Mouse (Mus musculus) lung, postnatal 0 days (tissue): ENCODE data around the gene March8. TPM values are rescaled to one million over a fixed set of nuclear protein-coding genes. Genes with fewer than 3 reads are reported as not detected.

Experiments used
- ATAC-seq: fragments of 200-750 bp; cut with Nextera tagmentation; 2 replicates; pipeline ENCODE4 v1.8.0; 2017; ENCODE audit warnings: moderate library complexity
- DNase-seq: peaks from one replicate; pipeline ENCODE4 v3.0.0-alpha.2; 2016; ENCODE audit warnings: low spot score
- H3K27ac ChIP-seq: fragments of 300-500 bp; sonication (generic); 2 replicates; pipeline ENCODE4 v1.5.1; 2014; ENCODE audit warnings: antibody characterized with exemption, mild to moderate bottlenecking, low read length, mixed read lengths
- H3K27me3 ChIP-seq: fragments of 300-500 bp; sonication (generic); replicated peaks from 2 replicates; pipeline ENCODE4 v1.6.1; 2014; ENCODE audit warnings: low read length, mixed read lengths; ENCODE audit not compliant: insufficient read depth
- H3K36me3 ChIP-seq: fragments of 300-500 bp; sonication (generic); 2 replicates; pipeline ENCODE4 v1.6.1; 2014; ENCODE audit warnings: low read length, mixed read lengths; ENCODE audit not compliant: insufficient read depth
- H3K4me1 ChIP-seq: fragments of 300-500 bp; sonication (generic); 2 replicates; pipeline ENCODE4 v1.6.1; 2014; ENCODE audit warnings: antibody characterized with exemption, low read depth, low read length, mixed read lengths; ENCODE audit not compliant: insufficient read depth
- H3K4me2 ChIP-seq: fragments of 300-500 bp; sonication (generic); replicated peaks from 2 replicates; pipeline ENCODE4 v1.6.1; 2014; ENCODE audit warnings: low read depth, mild to moderate bottlenecking, low read length, moderate library complexity, mixed read lengths
- H3K4me3 ChIP-seq: fragments of 300-500 bp; sonication (generic); 2 replicates; pipeline ENCODE4 v1.5.1; 2014; ENCODE audit warnings: low read depth, low read length
- H3K9ac ChIP-seq: fragments of 300-500 bp; sonication (generic); replicated peaks from 2 replicates; pipeline ENCODE4 v1.6.1; 2014; ENCODE audit warnings: low read depth, mild to moderate bottlenecking
- H3K9me3 ChIP-seq: fragments of 300-500 bp; sonication (generic); 2 replicates; pipeline ENCODE4 v1.6.1; 2016; ENCODE audit warnings: low read length, mixed read lengths
- CTCF ChIP-seq: IDR thresholded peaks from 2 replicates; pipeline ENCODE4 v1.5.1; 2016; ENCODE audit warnings: antibody characterized with exemption, mild to moderate bottlenecking
- EP300 ChIP-seq: IDR thresholded peaks from 2 replicates; pipeline ENCODE4 v1.6.1; 2016; ENCODE audit warnings: antibody characterized with exemption, mild to moderate bottlenecking, control low read depth
- WGBS: fragments of 180-500 bp; shearing (Covaris S2); extraction: QIAGEN DNeasy Blood & Tissue Kit; methylation state at CpG from one replicate; pipeline ENCODE4 v1.1.7; 2014; 5-methylcytosine and 5-hydroxymethylcytosine counted together
- polyA plus RNA-seq: library from polyadenylated mRNA; unstranded; fragments of >200 nt; fragmentation: Nextera tagmentation; extraction: Ambion mirVana; gene quantifications from 2 replicates; pipeline ENCODE4 v1.2.1, GENCODE M21; 2015

The March8 gene
- polyA plus RNA-seq, 1 experiment from 2014 or later = 26.4 TPM

DNA sequence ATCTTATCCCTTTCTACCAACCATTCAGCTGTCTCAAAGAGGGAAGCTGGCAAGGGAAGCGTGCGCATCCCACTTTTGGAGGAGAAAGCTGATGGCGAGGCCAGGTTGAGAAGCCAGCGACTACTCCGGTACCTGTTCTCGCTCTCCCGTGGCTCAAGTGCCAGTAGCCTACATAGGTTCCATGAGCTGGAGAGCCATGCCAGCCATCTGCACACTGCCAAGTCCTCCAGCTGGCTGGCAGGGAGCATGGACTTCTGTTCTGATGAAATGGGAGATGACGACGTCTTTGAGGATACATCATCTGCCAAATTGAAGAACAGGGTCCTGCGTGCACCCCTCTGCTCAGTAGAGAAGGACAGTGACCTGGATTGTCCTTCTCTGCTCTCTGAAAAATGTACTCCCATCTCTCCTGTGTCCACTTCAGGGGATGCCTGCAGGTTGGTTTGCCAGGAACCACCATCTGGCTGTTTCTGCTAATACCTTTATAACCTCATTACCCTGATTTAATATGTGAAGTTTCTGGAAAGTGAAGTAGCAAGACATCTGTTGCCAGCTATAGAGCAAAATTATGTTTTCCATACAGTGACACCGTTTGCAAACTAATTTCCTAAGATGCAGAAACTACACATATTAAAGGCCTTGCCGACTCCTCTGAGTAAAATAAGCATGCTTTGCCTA lies 64.1 kb downstream of the March8 start:
- H3K27ac ChIP-seq = no peak overlapping the region
- 93% methylated on average over 12 of the region's 12 CpGs for WGBS
- no peaks in the 10 kb centered on the region for H3K27me3 ChIP-seq
- TF ChIP-seq EP300 = no peak
- no peak for TF ChIP-seq CTCF
- no peak overlapping the region for H3K9ac ChIP-seq
- H3K4me1 ChIP-seq = no peaks in the 10 kb centered on the region
- ATAC-seq = no peak
- no peaks in the 10 kb centered on the region for H3K9me3 ChIP-seq
- no peak overlapping the region for H3K4me2 ChIP-seq
- H3K4me3 ChIP-seq = no peak overlapping the region
- no peak for DNase-seq
- H3K36me3 ChIP-seq = peaks cover 4% of the 10 kb centered on the region; the same call in 1 of the 2 replicates

DNA sequence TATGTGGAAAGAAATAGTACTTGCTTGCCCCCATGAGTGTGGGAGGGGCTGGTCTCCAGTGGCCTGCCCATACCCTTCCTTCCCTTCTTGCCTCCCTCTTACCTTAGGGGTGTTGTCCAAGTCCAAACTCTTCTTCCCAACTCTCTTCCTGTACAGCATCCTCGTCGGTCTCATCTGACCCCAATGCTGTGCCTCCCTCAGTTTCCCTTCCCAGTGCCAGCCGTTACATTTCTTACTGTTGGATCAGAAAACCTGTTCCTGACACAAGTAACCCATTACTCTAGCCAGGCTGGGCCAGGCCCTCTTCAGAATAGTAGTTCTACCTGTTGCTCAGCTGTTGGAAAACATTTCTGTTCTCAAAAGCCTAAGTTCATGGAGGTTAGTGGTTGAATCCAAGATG lies 64.6 kb downstream of the March8 start:
- no peak for ATAC-seq
- Histone ChIP-seq H3K9ac (no peak overlapping the region), H3K27me3 (no peaks in the 10 kb centered on the region), H3K27ac (no peak overlapping the region), H3K4me2 (no peak overlapping the region), H3K4me1 (no peaks in the 10 kb centered on the region), H3K9me3 (no peaks in the 10 kb centered on the region), H3K36me3 (peaks cover 9% of the 10 kb centered on the region), H3K4me3 (no peak overlapping the region)
- no peak for DNase-seq
- TF ChIP-seq EP300 (no peak), CTCF (no peak)
- WGBS = 90% methylated on average over 3 of the region's 3 CpGs

DNA sequence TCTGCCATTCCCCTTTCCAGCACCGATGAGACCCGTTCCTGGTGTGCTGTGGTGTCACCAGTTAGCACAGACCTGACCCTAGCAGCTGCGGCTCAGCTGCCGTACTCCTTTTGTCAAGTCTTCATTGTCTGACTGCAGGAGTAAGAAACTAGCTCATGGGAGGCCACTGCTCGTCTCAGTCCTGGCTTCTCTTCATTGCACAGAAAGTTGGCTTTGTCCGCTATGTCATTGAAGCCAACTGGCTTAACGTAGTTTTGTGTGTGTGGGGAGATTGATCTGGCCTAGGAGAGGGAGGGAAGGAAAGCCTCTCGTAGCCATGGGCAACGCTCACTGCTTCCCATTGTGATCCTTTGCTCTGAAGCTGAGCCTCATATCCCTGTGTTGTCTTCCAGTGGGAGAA lies 67.4 kb downstream of the March8 start:
- H3K9me3 ChIP-seq = no peaks in the 10 kb centered on the region
- no peak for DNase-seq
- H3K4me1 ChIP-seq = no peaks in the 10 kb centered on the region
- no peak overlapping the region for H3K4me2 ChIP-seq
- no peak overlapping the region for H3K9ac ChIP-seq
- no peak for ATAC-seq
- H3K36me3 ChIP-seq = peaks cover 12% of the 10 kb centered on the region
- no peak overlapping the region for H3K27ac ChIP-seq
- WGBS = 95% methylated on average over 9 of the region's 9 CpGs
- H3K27me3 ChIP-seq = no peaks in the 10 kb centered on the region
- no peak for TF ChIP-seq CTCF
- TF ChIP-seq EP300 = no peak
- H3K4me3 ChIP-seq = no peak overlapping the region

DNA sequence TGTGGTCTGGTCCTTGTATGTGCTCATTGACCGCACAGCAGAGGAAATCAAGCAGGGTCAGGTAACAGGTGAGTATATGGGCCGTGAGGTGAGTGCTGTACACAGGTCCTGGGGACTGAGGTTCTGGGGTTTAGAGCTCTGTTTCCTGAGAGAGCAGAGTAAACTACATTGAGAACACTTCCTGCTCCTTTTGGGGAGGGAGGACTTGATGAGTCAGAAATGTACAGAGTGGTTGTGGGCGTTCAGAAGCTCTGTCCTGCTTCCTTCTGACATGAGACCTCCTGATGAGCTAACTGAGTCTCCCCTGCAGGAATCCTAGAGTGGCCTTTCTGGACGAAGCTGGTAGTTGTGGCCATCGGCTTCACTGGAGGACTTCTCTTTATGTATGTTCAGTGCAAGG lies 67.9 kb downstream of the March8 start:
- WGBS = 77% methylated on average over 5 of the region's 5 CpGs

DNA sequence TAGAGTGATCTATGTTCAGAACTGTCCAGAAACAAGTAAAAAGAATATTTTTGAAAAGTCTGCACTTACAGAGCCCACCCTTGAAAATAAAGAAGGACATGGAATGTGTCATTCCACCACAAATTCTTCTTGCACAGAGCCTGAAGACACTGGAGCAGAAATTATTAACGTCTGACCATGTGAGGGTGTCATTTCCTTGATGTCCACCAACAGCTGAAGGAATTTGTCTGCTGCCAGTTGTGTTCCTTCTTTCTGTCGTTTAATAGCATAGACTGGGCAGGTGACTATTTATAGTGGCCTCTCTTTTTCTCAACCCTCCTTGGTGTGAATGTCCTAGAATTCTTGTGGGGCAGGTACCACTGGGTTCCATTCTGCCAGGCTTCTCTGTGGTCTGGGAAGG lies 68.3 kb downstream of the March8 start:
- H3K9ac ChIP-seq = no peak overlapping the region
- H3K4me2 ChIP-seq = no peak overlapping the region
- TF ChIP-seq CTCF (no peak), EP300 (no peak)
- 53% methylated on average over 2 of the region's 2 CpGs for WGBS
- no peak overlapping the region for H3K27ac ChIP-seq
- H3K27me3 ChIP-seq = no peaks in the 10 kb centered on the region
- no peaks in the 10 kb centered on the region for H3K4me1 ChIP-seq
- H3K36me3 ChIP-seq = peaks cover 12% of the 10 kb centered on the region
- H3K9me3 ChIP-seq = no peaks in the 10 kb centered on the region
- DNase-seq = no peak
- no peak overlapping the region for H3K4me3 ChIP-seq
- ATAC-seq = no peak

More for the DNA sequence above, 67.9 kb downstream of the March8 start:
- no peaks in the 10 kb centered on the region for H3K9me3 ChIP-seq
- H3K27ac ChIP-seq = no peak overlapping the region
- no peaks in the 10 kb centered on the region for H3K27me3 ChIP-seq
- H3K36me3 ChIP-seq = peaks cover 12% of the 10 kb centered on the region
- no peaks in the 10 kb centered on the region for H3K4me1 ChIP-seq
- no peak overlapping the region for H3K9ac ChIP-seq
- no peak for ATAC-seq
- H3K4me2 ChIP-seq = no peak overlapping the region
- no peak for DNase-seq
- TF ChIP-seq CTCF = no peak
- no peak for TF ChIP-seq EP300
- no peak overlapping the region for H3K4me3 ChIP-seq

DNA sequence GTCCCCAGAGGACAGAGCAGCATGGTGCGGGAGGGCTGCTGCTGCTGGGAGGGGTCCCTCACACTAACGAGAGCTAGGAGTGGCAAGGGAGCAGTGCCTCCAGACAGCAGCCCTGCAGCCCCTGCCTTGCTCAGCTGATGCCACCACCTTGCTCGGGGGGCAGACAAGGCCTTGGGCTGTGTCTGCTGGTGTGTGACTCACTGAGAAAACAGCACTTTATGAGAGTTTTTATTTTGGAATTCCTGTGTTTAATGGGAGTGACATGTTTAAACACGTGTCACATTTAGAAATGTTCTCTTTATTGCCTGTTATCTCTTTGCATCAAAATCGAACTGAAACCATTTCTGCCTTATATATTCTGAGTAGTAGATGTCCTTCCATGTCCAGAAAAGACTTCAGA lies 68.9 kb downstream of the March8 start:
- no peaks in the 10 kb centered on the region for H3K27me3 ChIP-seq
- H3K4me2 ChIP-seq = no peak overlapping the region
- H3K36me3 ChIP-seq = peaks cover 9% of the 10 kb centered on the region
- ATAC-seq = no peak
- H3K27ac ChIP-seq = no peak overlapping the region
- H3K4me1 ChIP-seq = no peaks in the 10 kb centered on the region
- TF ChIP-seq EP300 = no peak
- TF ChIP-seq CTCF = no peak
- no peak overlapping the region for H3K4me3 ChIP-seq
- H3K9me3 ChIP-seq = no peaks in the 10 kb centered on the region
- no peak overlapping the region for H3K9ac ChIP-seq
- DNase-seq = no peak
- WGBS = 70% methylated on average over 5 of the region's 5 CpGs

DNA sequence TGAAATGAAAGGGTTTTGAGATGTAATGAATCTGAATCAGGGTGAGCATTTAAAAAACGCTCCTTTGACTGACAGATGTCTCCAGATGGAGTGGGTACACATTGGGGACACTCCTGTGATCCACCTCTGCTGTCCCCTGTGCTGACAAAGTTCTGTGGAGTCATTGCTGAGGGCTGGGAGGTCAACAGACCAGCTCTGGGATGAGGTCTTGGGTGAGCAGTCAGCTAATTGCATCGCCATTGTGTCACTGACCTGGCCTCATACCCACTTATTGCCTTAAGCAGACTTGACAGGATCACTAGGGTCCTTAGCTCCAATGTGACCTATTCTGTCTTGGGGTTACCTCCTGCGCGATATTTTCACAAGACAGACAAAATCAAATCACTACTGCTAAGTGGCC lies 69.4 kb downstream of the March8 start:
- Histone ChIP-seq H3K4me1 (no peaks in the 10 kb centered on the region), H3K27me3 (no peaks in the 10 kb centered on the region), H3K4me2 (no peak overlapping the region), H3K4me3 (no peak overlapping the region), H3K9ac (no peak overlapping the region), H3K36me3 (peaks cover 8% of the 10 kb centered on the region), H3K9me3 (no peaks in the 10 kb centered on the region), H3K27ac (no peak overlapping the region)
- ATAC-seq (no peak), DNase-seq (no peak)
- 88% methylated on average over 4 of the region's 4 CpGs for WGBS
- TF ChIP-seq EP300 (no peak), CTCF (no peak)
